Mouse (Mus musculus): Measurements from ENCODE around the gene Snapc3. TPM values are rescaled to one million over a fixed set of nuclear protein-coding genes. Genes with fewer than 3 reads are reported as not detected.
A peak's percentile ranks its signal among the peaks of the same experiment; 100 is the strongest.
"Not testable (repeated sequence)": the region's sequence is repeated elsewhere in the genome, so short reads cannot be mapped to it uniquely, and the experiment has no call there.

The Snapc3 gene
- polyA plus RNA-seq, 1 experiment from 2014 or later = 41.5 TPM

DNA sequence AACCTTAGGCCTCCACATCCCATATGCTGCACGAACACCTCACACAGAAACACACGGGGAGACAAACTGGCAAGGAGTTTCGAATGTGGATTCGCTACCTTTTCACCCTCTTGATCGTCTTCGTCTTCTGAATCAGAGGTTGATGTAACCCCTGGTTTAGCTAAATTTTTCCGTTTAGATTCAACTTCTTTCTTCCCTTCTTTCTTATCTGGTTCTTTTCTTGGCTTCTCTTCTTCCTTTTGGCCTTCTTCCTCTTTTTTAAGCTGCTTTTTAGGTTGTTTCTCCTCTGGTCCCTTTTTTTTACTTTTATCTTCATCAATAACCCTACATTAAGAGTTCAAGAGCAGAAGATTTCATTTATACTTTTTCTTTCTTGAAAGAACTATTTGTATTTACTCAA, 47.3 kb downstream of the Snapc3 start:
- ATAC-seq (ENCODE audit: borderline replicate concordance, extremely low read depth, low FRiP score, low TSS enrichment) = no peak
- H3K27me3 ChIP-seq = no peaks in the 10 kb centered on the region
- no peak overlapping the region for H3K27ac ChIP-seq
- H3K4me1 ChIP-seq = no peaks in the 10 kb centered on the region
- H3K4me3 ChIP-seq = no peak overlapping the region
- H3K4me2 ChIP-seq = no peak overlapping the region
- WGBS = 89% methylated on average over 7 of the region's 7 CpGs
- no peak overlapping the region for H3K9ac ChIP-seq
- H3K9me3 ChIP-seq = no peaks in the 10 kb centered on the region
- peaks cover 65% of the 10 kb centered on the region for H3K36me3 ChIP-seq

DNA sequence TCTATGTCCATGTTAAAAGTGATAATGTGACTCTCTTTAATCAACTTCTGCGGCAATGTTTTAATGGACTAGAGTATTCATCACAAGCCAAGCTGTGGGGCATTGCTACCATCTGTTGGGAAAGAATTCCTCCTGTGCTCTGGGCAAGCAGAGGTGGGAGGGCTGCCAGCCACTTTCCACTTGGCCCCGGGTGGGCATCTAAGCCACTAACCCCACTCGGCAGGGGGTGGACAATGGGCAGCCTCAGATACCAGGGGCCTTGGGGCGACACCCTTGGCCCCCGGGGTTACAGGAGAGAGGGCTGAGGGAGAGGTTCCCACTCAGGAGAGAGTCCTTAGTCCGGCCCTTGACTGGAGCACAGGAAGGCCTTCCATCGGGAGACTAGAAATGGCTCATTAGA, 50.1 kb downstream of the Snapc3 start:
- Histone ChIP-seq H3K4me3 (no peak overlapping the region), H3K27ac (no peak overlapping the region), H3K27me3 (no peaks in the 10 kb centered on the region), H3K9me3 (no peaks in the 10 kb centered on the region), H3K4me1 (no peaks in the 10 kb centered on the region), H3K4me2 (no peak overlapping the region), H3K36me3 (peaks cover 81% of the 10 kb centered on the region), H3K9ac (no peak overlapping the region)
- WGBS = 84% methylated on average over 7 of the region's 7 CpGs
- no peak for ATAC-seq (ENCODE audit: borderline replicate concordance, extremely low read depth, low FRiP score, low TSS enrichment)

DNA sequence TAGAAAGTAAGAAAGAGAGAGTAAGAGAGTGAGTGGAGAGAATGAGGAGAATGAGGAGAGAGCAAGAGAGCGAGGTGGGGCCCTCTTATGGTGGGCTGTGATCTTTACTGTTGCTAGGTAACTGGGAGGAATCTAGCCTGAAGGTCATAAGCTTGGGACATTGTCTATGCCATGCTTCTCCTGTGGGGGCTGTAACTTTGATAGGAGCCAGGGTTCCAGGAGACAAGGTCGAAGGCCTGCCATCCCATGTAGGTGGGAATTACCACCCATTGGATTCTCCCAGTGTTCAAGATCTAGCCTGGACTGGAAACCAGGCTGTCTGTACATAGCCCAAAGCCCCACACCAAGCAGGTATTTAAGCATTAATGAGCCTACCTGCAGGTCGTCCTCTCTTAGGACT, 50.7 kb downstream of the Snapc3 start:
- H3K36me3 ChIP-seq = peaks cover 79% of the 10 kb centered on the region
- no peaks in the 10 kb centered on the region for H3K27me3 ChIP-seq
- ATAC-seq (ENCODE audit: borderline replicate concordance, extremely low read depth, low FRiP score, low TSS enrichment) = no peak
- no peak overlapping the region for H3K9ac ChIP-seq
- no peaks in the 10 kb centered on the region for H3K4me1 ChIP-seq
- H3K4me2 ChIP-seq = no peak overlapping the region
- WGBS = 81% methylated on average over 3 of the region's 3 CpGs
- H3K4me3 ChIP-seq = no peak overlapping the region
- no peaks in the 10 kb centered on the region for H3K9me3 ChIP-seq
- no peak overlapping the region for H3K27ac ChIP-seq

DNA sequence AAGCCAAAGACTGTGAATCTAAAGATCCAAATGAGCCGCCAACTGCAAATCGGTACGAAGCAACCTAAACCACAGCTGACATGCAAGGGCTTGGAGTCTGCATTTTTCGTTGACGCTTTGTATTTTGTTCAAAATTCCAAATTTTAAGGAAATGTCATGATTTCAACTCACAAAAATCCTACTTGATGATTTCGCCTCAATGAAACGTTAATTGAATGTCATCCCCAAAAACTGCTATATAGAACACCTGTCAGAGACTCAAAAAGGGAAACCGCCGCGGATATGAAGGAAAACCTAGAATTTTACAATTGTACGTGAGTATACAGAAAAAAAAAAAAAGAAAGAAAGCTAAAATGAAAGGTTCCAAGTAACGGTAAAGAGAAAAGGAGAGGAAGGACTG, 67.7 kb downstream of the Snapc3 start:
- WGBS = 23% methylated on average over 12 of the region's 12 CpGs
- peak overlapping the region; percentile 97; the same call in 1 of the 2 replicates for H3K27ac ChIP-seq
- H3K4me1 ChIP-seq = peaks cover 14% of the 10 kb centered on the region
- no peaks in the 10 kb centered on the region for H3K27me3 ChIP-seq
- H3K9me3 ChIP-seq = no peaks in the 10 kb centered on the region
- H3K4me3 ChIP-seq = peak overlapping the region; percentile 96
- peak overlapping the region; percentile 80 for H3K4me2 ChIP-seq
- H3K9ac ChIP-seq = peak overlapping the region; percentile 81
- H3K36me3 ChIP-seq = peaks cover 27% of the 10 kb centered on the region
- no peak for ATAC-seq (ENCODE audit: borderline replicate concordance, extremely low read depth, low FRiP score, low TSS enrichment)

DNA sequence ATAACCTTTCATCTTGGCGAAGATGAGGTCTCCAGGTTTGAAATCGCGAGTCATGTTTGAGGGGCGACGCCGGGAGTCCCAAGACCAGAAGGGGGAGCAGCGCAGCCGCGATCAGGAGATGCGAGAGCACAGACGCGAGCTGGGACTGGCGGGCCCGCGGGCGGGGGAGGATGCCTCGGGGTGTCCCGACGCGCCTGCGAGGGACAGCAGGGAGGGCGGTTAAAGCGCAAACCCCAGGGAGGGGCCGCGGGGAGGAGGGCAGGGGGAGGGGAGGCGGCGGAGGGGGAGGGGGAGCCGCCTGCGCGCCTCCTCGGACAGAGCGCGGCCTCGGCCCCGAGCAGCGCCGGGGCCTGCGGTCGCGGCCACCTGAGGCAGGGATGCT, 68.2 kb downstream of the Snapc3 start:
- no peaks in the 10 kb centered on the region for H3K27me3 ChIP-seq
- peak overlapping the region; percentile 96 for H3K4me3 ChIP-seq
- ATAC-seq (ENCODE audit: borderline replicate concordance, extremely low read depth, low FRiP score, low TSS enrichment) = peak; percentile 89
- WGBS = 0% methylated on average over 33 of the region's 40 CpGs
- peak overlapping the region; percentile 81 for H3K9ac ChIP-seq
- H3K4me1 ChIP-seq = peaks cover 14% of the 10 kb centered on the region
- peaks cover 25% of the 10 kb centered on the region for H3K36me3 ChIP-seq
- H3K9me3 ChIP-seq = no peaks in the 10 kb centered on the region
- peak overlapping the region; percentile 97 for H3K27ac ChIP-seq
- peak overlapping the region; percentile 80 for H3K4me2 ChIP-seq

DNA sequence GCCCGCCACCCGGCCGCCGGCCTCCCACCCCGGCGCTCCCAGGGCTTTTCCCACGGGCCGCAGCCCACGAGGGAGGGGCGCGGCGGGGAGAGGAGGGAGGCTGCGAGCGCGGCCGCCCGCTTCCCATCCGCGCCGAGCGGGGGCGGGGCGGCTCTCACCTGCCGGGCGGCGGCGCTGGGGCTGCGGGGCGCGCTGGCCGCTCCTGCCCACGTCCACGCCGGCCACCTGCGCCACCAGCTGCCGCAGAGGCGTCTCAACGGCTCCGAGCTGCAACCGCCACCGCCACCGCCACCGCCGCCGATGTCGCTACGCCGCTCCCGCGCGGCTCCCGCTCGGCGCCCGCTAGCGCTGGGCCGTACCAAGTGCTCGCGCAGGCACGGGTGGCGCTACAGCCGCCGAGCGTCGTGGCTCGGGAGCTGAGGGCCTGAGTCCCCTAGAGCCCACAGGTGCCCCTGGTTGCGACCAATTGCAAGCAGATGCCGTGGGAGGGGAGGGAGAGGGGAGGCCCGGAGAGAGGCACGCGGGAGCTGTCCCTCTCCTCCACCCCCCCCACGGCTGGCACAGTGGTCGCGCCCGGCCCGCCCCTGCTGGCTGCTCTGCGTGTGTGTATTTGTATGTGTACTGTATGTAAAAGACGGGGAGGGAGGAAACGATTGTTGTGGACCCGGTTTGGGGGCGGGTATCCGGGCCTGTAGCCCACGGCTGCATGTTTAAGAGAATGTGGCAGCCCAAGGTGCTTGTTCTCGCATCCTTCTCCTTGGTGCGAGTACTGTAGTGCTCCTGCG, 68.8 kb downstream of the Snapc3 start, which contains the start of gene Psip1:
Gene Psip1, minus strand, starts transcription at position 343 of the 785 bp plus-strand sequence.
- Histone ChIP-seq H3K27ac (peak within 1 kb of the TSS; percentile 97), H3K4me2 (peak within 1 kb of the TSS; percentile 80), H3K9ac (peak within 1 kb of the TSS; percentile 81), H3K4me1 (peaks cover 14% of the 10 kb centered on the region), H3K36me3 (peaks cover 20% of the 10 kb centered on the region), H3K9me3 (no peaks in the 10 kb centered on the region), H3K4me3 (peak within 1 kb of the TSS; percentile 96), H3K27me3 (no peaks in the 10 kb centered on the region)
- peak; percentile 90 for ATAC-seq (ENCODE audit: borderline replicate concordance, extremely low read depth, low FRiP score, low TSS enrichment)
- WGBS = 1% methylated on average over 69 of the region's 86 CpGs

DNA sequence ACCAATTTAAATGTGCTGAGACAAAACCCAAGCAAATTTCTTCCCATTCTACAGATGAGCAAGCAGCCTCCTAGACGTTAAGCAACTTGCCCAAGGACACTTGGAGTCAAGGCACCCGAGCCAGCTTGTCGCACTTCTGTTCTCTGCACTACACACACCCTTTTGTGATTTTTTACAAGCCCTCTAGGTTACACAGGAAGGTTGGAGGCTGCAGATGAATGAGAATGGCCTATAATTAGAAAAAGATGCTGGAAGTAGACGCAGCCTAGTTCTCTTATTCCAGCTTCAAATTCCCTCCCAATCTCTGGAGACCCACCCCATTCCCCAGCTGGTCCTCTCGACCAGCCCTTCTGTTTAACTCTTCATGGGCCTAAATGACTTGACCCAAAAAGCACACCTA, 71.6 kb downstream of the Snapc3 start:
- Histone ChIP-seq H3K4me2 (no peak overlapping the region), H3K4me3 (no peak overlapping the region), H3K36me3 (peaks cover 6% of the 10 kb centered on the region; the same call in 1 of the 2 replicates), H3K27me3 (no peaks in the 10 kb centered on the region), H3K27ac (no peak overlapping the region), H3K9me3 (no peaks in the 10 kb centered on the region), H3K4me1 (peaks cover 14% of the 10 kb centered on the region), H3K9ac (no peak overlapping the region)
- 32% methylated on average over 5 of the region's 5 CpGs for WGBS
- no peak for ATAC-seq (ENCODE audit: borderline replicate concordance, extremely low read depth, low FRiP score, low TSS enrichment)

DNA sequence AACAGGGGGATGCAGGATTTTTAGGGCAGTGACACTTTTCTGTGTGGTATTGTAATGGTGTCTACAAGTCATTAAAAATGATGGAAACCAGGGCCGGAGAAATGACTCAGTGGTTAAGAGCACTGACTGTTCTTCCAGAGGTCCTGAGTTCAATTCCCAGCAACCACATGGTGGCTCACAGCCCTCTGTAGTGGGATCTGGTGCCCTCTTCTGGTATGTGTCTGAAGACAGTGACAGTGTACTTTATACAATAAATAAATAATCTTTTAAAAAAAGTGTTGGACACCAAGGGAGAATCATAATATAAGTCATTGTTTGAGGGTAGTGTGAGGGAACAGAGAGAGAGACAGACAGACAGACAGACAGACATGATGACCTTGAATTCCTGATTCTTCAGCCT, 75.6 kb downstream of the Snapc3 start:
- H3K9ac ChIP-seq = no peak overlapping the region
- no peak overlapping the region for H3K27ac ChIP-seq
- H3K4me2 ChIP-seq = no peak overlapping the region
- ATAC-seq (ENCODE audit: borderline replicate concordance, extremely low read depth, low FRiP score, low TSS enrichment) = no peak
- H3K4me3 ChIP-seq = no peak overlapping the region
- 89% methylated on average over 1 of the region's 1 CpGs for WGBS
- no peaks in the 10 kb centered on the region for H3K36me3 ChIP-seq
- H3K9me3 ChIP-seq = no peaks in the 10 kb centered on the region
- H3K27me3 ChIP-seq = no peaks in the 10 kb centered on the region
- no peaks in the 10 kb centered on the region for H3K4me1 ChIP-seq

DNA sequence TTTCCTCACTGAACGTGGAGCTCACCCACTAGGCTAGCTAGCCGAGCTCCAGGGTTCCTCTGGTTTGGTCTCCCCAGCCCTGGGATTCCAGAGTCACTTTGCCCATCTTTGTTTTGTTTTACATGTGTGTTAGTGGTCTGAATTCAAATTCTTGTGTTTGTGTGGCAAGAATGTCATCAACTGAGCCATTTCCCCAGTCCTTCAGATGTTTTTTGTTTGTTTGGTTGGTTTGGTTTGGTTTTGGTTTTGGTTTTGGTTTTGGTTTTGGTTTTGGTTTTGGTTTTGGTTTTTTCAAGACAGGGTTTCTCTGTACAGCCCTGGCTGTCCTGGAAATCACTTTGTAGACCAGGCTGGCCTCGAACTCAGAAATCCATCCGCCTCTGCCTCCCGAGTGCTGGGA, 79.5 kb downstream of the Snapc3 start:
- H3K4me2 ChIP-seq; H3K27me3 ChIP-seq; H3K36me3 ChIP-seq; H3K27ac ChIP-seq; H3K4me3 ChIP-seq; H3K9me3 ChIP-seq; H3K9ac ChIP-seq; ATAC-seq (ENCODE audit: borderline replicate concordance, extremely low read depth, low FRiP score, low TSS enrichment); H3K4me1 ChIP-seq: not testable (repeated sequence)
- WGBS = 79% methylated on average over 5 of the region's 5 CpGs

DNA sequence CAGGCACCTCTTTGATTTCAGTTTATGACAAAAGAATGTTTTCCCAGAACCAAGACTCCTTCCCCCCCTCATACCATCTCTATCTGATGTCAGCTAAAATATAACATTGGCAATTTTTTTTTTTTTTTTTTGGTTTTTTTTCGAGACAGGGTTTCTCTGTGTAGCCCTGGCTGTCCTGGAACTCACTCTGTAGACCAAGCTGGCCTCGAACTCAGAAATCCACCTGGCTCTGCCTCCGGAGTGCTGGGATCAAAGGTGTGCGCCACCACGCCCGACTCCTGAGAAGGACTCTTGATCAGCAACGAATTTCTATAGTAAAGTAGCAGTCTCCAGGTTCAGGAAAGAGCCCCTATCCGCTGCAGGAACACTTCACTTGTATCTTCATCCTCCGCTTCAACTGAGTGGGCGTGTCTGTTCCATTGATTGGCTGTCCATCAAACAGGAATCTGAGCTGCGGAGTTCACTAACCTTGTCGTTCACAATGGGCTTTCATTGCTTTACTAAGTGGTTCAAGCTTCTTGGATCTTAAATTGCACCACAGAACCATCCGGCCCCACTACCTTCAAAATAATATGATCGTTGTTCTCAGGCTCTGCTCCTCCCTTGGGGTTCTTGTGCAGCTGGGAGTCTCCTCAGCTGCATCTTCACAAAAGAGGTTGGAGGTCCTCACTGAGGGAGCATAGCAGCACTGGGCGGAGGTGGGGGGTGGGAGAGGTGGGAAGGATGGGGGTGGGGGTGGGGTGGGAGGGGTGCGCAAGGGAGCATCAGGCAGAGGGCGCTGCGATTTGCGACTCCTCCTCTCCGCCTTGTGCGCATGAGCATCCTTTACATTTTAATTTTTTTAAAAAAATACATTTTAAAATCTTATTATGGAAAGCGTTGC, 82.9 kb downstream of the Snapc3 start:
- Histone ChIP-seq H3K27ac (no peak overlapping the region), H3K9ac (no peak overlapping the region), H3K36me3 (no peaks in the 10 kb centered on the region), H3K4me2 (peak overlapping the region; percentile 44), H3K4me1 (peaks cover 4% of the 10 kb centered on the region; the same call in 1 of the 2 replicates), H3K9me3 (no peaks in the 10 kb centered on the region), H3K27me3 (no peaks in the 10 kb centered on the region), H3K4me3 (peak overlapping the region; percentile 19)
- 12% methylated on average over 22 of the region's 22 CpGs for WGBS
- no peak for ATAC-seq (ENCODE audit: borderline replicate concordance, extremely low read depth, low FRiP score, low TSS enrichment)

DNA sequence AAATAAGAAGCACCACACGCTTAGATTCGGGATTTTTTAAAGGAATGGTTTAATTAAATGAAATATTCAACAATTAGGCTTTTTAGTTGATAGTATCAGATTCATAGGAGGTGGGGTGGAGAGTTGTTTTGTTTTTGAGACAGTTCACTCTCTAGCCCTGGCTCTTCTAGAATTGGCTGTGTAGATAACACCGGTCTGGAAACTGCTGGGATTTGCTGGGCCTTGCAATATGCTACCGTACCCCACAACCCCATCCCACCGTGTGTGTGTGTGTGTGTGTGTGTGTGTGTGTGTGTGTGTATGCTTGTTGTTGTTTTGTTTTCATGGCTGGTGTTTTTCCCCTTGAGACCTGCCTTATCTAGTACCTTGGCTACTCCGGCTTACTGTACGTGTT, 83.5 kb downstream of the Snapc3 start:
- Histone ChIP-seq H3K4me1 (peaks cover 4% of the 10 kb centered on the region; the same call in 1 of the 2 replicates), H3K4me3 (no peak overlapping the region), H3K9ac (no peak overlapping the region), H3K9me3 (no peaks in the 10 kb centered on the region), H3K4me2 (peak overlapping the region; percentile 44), H3K36me3 (no peaks in the 10 kb centered on the region), H3K27ac (no peak overlapping the region), H3K27me3 (no peaks in the 10 kb centered on the region)
- ATAC-seq (ENCODE audit: borderline replicate concordance, extremely low read depth, low FRiP score, low TSS enrichment) = no peak
- WGBS = 38% methylated on average over 7 of the region's 7 CpGs

DNA sequence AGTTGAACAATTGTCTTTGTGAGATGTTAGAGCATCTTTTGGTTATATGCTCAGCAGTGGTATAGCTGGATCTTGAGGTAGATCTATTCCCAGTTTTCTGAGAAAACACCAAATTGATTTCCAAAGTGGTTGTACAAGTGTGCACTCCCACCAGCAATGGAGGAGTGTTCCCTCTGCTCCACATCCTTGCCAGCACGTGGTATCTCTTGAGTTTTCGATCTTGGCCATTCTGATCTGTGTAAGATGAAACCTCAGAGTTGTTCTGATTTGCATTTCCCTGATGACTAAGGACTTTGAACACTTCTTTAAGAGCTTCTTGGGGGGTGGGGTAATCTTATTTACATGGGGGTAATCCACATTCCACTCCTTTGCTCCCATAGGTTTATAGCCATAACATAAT, 92.1 kb downstream of the Snapc3 start:
- Histone ChIP-seq H3K27me3 (no peaks in the 10 kb centered on the region), H3K4me3 (no peak overlapping the region), H3K27ac (no peak overlapping the region), H3K4me2 (no peak overlapping the region), H3K9me3 (no peaks in the 10 kb centered on the region), H3K9ac (no peak overlapping the region), H3K36me3 (no peaks in the 10 kb centered on the region), H3K4me1 (no peaks in the 10 kb centered on the region)
- no peak for ATAC-seq (ENCODE audit: borderline replicate concordance, extremely low read depth, low FRiP score, low TSS enrichment)
- 45% methylated on average over 2 of the region's 2 CpGs for WGBS
